Mouse (Mus musculus) neural tube, embryonic 12.5 days (tissue): ENCODE measurements around the gene Nucb1. TPM values are rescaled to one million over a fixed set of nuclear protein-coding genes. Genes with fewer than 3 reads are reported as not detected.
"Not testable (repeated sequence)": the region's sequence is repeated elsewhere in the genome, so short reads cannot be mapped to it uniquely, and the experiment has no call there.

Experiments
- ATAC-seq: fragments of 200-750 bp; cut with Nextera tagmentation; 2 replicates; pipeline ENCODE4 v1.8.0; 2017; ENCODE audit warnings: low read depth, mild to moderate bottlenecking, moderate TSS enrichment, moderate library complexity; ENCODE audit not compliant: low FRiP score
- H3K27ac ChIP-seq: fragments of 300-500 bp; sonication (generic); 2 replicates; pipeline ENCODE4 v1.5.1; 2016
- H3K27me3 ChIP-seq: fragments of 300-500 bp; sonication (generic); replicated peaks from 2 replicates; pipeline ENCODE4 v1.6.1; 2016; ENCODE audit warnings: mild to moderate bottlenecking
- H3K36me3 ChIP-seq: fragments of 300-500 bp; sonication (generic); 2 replicates; pipeline ENCODE4 v1.6.1; 2016; ENCODE audit warnings: mild to moderate bottlenecking
- H3K4me1 ChIP-seq: fragments of 300-500 bp; sonication (generic); 2 replicates; pipeline ENCODE4 v1.6.1; 2016
- H3K4me2 ChIP-seq: fragments of 300-500 bp; sonication (generic); replicated peaks from 2 replicates; pipeline ENCODE4 v1.6.1; 2016; ENCODE audit warnings: mild to moderate bottlenecking
- H3K4me3 ChIP-seq: fragments of 300-500 bp; sonication (generic); 2 replicates; pipeline ENCODE4 v1.5.1; 2016
- H3K9ac ChIP-seq: fragments of 300-500 bp; sonication (generic); 2 replicates; pipeline ENCODE4 v1.6.1; 2016; ENCODE audit warnings: mild to moderate bottlenecking
- H3K9me3 ChIP-seq: fragments of 300-500 bp; sonication (generic); 2 replicates; pipeline ENCODE4 v1.6.1; 2016; ENCODE audit warnings: mild to moderate bottlenecking
- WGBS: fragments of 180-500 bp; shearing (Covaris S2); methylation state at CpG from one replicate; pipeline ENCODE4 v1.1.7; 2016; 5-methylcytosine and 5-hydroxymethylcytosine counted together
- polyA plus RNA-seq: library from polyadenylated mRNA; unstranded; fragments of >200 nt; fragmentation: Nextera tagmentation; extraction: Ambion mirVana; gene quantifications from 2 replicates; pipeline ENCODE4 v1.2.1, GENCODE M21; 2016

Nucb1 gene
- polyA plus RNA-seq, 1 experiment from 2014 or later: 118 TPM

GRCm38 (mm10) chr7:45465112-45465511 is 45.1 kb downstream of the Nucb1 start:
- Histone ChIP-seq H3K27me3 (no peaks in the 10 kb centered on the region), H3K4me3 (0 out of 2 replicates have a peak overlapping the region, but pooled peaks have one; percentile 91), H3K36me3 (peaks cover 34% of the 10 kb centered on the region), H3K9me3 (no peaks in the 10 kb centered on the region), H3K4me2 (peak overlapping the region; percentile 77), H3K9ac (no peak overlapping the region), H3K27ac (no peak overlapping the region), H3K4me1 (peaks cover 34% of the 10 kb centered on the region)
- ATAC-seq: no peak
- WGBS: 96% methylated on average over 12 of the region's 12 CpGs

DNA sequence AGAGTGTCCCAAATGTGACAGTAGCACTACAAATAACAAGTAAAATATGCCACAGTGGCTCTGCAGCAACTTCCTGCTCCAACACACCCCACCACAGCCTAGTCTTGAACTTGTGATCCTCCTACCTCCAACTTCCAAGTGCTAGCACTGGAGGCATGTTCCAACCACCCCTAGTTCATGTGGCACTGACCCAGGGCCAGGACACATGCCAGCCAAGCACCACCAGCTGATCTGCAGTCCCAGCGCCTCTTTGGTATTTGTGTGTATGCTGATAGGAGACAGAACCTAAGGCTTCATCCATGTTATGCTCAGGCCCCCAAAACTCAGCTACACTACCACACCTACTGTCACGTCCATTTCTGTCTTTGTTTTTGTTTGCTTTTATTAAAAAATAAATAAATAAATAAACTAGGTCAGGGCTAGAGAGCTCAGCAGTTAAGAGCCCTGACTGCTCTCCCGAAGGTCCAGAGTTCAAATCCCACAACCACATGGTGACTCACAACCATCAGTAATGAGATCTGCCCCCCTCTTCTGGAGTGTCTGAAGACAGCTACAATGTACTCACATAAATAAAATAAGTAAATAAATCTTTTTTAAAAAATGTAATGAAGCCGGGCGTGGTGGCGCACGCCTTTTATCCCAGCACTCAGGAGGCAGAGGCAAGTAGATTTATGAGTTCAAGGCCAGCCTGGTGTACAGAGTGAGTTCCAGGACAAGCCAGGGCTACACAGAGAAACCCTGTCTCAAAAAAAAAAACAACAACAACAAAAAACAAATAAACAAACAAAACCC is 46.0 kb downstream of the Nucb1 start:
- H3K9ac ChIP-seq: no peak overlapping the region
- H3K4me3 ChIP-seq: no peak overlapping the region
- no peaks in the 10 kb centered on the region for H3K9me3 ChIP-seq
- no peak overlapping the region for H3K27ac ChIP-seq
- peaks cover 34% of the 10 kb centered on the region for H3K36me3 ChIP-seq
- H3K4me1 ChIP-seq: peaks cover 34% of the 10 kb centered on the region
- no peak for ATAC-seq
- no peaks in the 10 kb centered on the region for H3K27me3 ChIP-seq
- H3K4me2 ChIP-seq: no peak overlapping the region
- WGBS: 93% methylated on average over 7 of the region's 7 CpGs

- peaks cover 39% of the 10 kb centered on the region for H3K36me3 ChIP-seq
- ATAC-seq, H3K9ac ChIP-seq, H3K4me3 ChIP-seq, H3K27ac ChIP-seq, H3K27me3 ChIP-seq, H3K4me2 ChIP-seq, H3K9me3 ChIP-seq: not testable (repeated sequence)
- peaks cover 39% of the 10 kb centered on the region for H3K4me1 ChIP-seq
- 86% methylated on average over 4 of the region's 4 CpGs for WGBS
These were observed 47.3 kb downstream of the Nucb1 start for GRCm38 (mm10) chr7:45462868-45463267.

DNA sequence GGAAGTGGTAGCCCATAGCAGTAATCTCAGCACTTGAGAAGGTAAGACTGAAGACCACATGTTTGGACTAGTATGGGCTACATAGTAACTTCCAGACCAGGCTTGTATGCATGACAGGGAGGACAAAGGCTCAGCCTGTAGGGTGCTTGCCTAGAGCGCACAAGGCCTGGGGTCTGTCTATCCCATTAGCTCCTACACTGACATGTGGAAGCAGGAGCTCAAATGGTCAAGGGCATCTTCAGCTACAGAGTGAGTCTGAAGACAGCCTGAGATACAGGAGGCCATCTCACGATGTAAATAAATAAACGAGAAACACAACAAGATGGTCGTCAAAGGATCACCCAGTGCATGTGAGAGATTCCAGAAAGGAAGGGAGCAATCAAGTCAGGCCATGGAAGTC is 47.9 kb downstream of the Nucb1 start:
- Histone ChIP-seq H3K4me1 (peaks cover 44% of the 10 kb centered on the region), H3K27ac (no peak overlapping the region), H3K9ac (no peak overlapping the region), H3K4me2 (no peak overlapping the region), H3K9me3 (no peaks in the 10 kb centered on the region), H3K27me3 (no peaks in the 10 kb centered on the region), H3K4me3 (no peak overlapping the region), H3K36me3 (peaks cover 44% of the 10 kb centered on the region)
- whole genome bisulfite sequencing: 90% methylated on average over 4 of the region's 4 CpGs
- ATAC-seq: no peak

GRCm38 (mm10) chr7:45461781-45462180 is 48.4 kb downstream of the Nucb1 start:
- 78% methylated on average over 4 of the region's 4 CpGs for WGBS
- H3K27ac ChIP-seq: no peak overlapping the region
- H3K36me3 ChIP-seq: peaks cover 49% of the 10 kb centered on the region
- H3K4me3 ChIP-seq: no peak overlapping the region
- no peak overlapping the region for H3K9ac ChIP-seq
- no peak overlapping the region for H3K4me2 ChIP-seq
- no peak for ATAC-seq
- H3K4me1 ChIP-seq: peaks cover 46% of the 10 kb centered on the region
- no peaks in the 10 kb centered on the region for H3K27me3 ChIP-seq
- no peaks in the 10 kb centered on the region for H3K9me3 ChIP-seq

GRCm38 (mm10) chr7:45461326-45461725 is 48.9 kb downstream of the Nucb1 start:
- no peak overlapping the region for H3K4me3 ChIP-seq
- peak overlapping the region; percentile 59 for H3K4me2 ChIP-seq
- peak overlapping the region; percentile 58; the same call in 1 of the 2 replicates for H3K27ac ChIP-seq
- no peak for ATAC-seq
- H3K9me3 ChIP-seq: no peaks in the 10 kb centered on the region
- WGBS: 40% methylated on average over 4 of the region's 5 CpGs
- peaks cover 47% of the 10 kb centered on the region for H3K4me1 ChIP-seq
- peaks cover 49% of the 10 kb centered on the region for H3K36me3 ChIP-seq
- no peaks in the 10 kb centered on the region for H3K27me3 ChIP-seq
- no peak overlapping the region for H3K9ac ChIP-seq

DNA sequence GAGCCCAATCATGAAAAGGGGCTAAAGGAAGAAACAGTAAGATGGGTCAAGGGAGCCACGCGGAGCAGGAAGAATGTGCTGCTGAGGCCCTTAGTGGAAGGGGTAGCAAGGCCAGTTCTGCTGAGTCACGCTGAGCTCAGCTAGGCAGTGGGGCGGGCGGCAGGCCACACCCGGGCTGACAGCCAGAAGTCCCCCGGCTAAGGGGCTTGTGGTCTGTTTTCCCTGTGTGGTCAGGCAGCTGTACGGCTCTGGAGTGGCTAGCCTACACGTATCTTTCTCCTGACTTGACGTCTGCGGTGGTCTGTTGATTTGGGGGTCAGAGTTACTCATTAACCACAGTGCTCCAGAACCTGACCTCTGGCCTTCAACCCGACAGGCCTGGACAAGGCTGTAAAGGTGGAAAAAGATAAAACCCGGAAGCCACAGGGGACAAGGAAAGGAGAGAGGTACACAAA is 49.3 kb downstream of the Nucb1 start:
- H3K27me3 ChIP-seq: no peaks in the 10 kb centered on the region
- ATAC-seq: no peak
- H3K27ac ChIP-seq: peak overlapping the region; percentile 58
- H3K4me3 ChIP-seq: no peak overlapping the region
- H3K4me1 ChIP-seq: peaks cover 43% of the 10 kb centered on the region
- 32% methylated on average over 13 of the region's 13 CpGs for WGBS
- H3K9ac ChIP-seq: peak overlapping the region; percentile 26; the same call in 1 of the 2 replicates
- H3K9me3 ChIP-seq: no peaks in the 10 kb centered on the region
- H3K4me2 ChIP-seq: peak overlapping the region; percentile 59
- H3K36me3 ChIP-seq: peaks cover 49% of the 10 kb centered on the region

DNA sequence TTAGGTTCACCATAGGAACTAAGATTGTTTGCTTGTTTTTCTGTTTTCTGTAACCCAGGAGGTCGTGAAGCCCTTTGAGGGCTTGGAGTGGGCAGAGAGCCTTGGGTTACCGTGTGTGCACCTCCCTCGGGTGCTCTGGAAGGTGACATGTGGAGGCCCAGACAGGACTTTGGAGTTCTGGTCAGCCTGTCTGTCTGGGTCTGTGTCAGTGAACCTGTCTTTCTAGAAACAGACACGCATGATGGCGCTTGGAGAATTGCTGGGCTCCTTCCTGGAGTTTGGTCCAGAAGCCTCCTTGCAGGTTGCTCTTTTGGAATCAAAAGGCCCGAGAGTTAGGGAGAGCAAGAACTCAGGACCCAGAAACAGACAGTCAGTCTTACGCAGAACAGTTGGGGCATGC is 49.8 kb downstream of the Nucb1 start:
- H3K4me3 ChIP-seq: peak overlapping the region; percentile 72; the same call in 1 of the 2 replicates
- H3K36me3 ChIP-seq: peaks cover 48% of the 10 kb centered on the region
- H3K4me2 ChIP-seq: peak overlapping the region; percentile 59
- H3K4me1 ChIP-seq: peaks cover 38% of the 10 kb centered on the region
- H3K27ac ChIP-seq: peak overlapping the region; percentile 58; the same call in 1 of the 2 replicates
- 82% methylated on average over 7 of the region's 7 CpGs for WGBS
- no peaks in the 10 kb centered on the region for H3K27me3 ChIP-seq
- 0 out of 2 replicates have a peak overlapping the region, but pooled peaks have one; percentile 26 for H3K9ac ChIP-seq
- no peaks in the 10 kb centered on the region for H3K9me3 ChIP-seq
- peak; percentile 7; the same call in 1 of the 2 replicates for ATAC-seq

- under 1% methylated on average over 37 of the region's 37 CpGs for WGBS
- Histone ChIP-seq H3K4me3 (peak within 1 kb of the TSS; percentile 72), H3K36me3 (peaks cover 48% of the 10 kb centered on the region), H3K9ac (peak within 1 kb of the TSS; percentile 83), H3K27ac (peak within 1 kb of the TSS; percentile 81), H3K4me2 (peak within 1 kb of the TSS; percentile 75), H3K4me1 (peaks cover 35% of the 10 kb centered on the region)
- peak; percentile 96 for ATAC-seq
- H3K27me3 ChIP-seq, H3K9me3 ChIP-seq: not testable (repeated sequence)
These were observed 50.6 kb downstream of the Nucb1 start, which contains the start of gene Ftl1 for GRCm38 (mm10) chr7:45459564-45460140. TSS of gene Ftl1 (minus strand) at chr7:45459884.

GRCm38 (mm10) chr7:45458748-45459563 is 51.2 kb downstream of the Nucb1 start:
- ATAC-seq: peak; percentile 82

GRCm38 (mm10) chr7:45457204-45458060 is 52.8 kb downstream of the Nucb1 start:
- H3K36me3 ChIP-seq: peaks cover 43% of the 10 kb centered on the region
- H3K27ac ChIP-seq: no peak overlapping the region
- peaks cover 34% of the 10 kb centered on the region for H3K4me1 ChIP-seq
- ATAC-seq: no peak
- H3K4me3 ChIP-seq: peak overlapping the region; percentile 72
- peak overlapping the region; percentile 83; the same call in 1 of the 2 replicates for H3K9ac ChIP-seq
- no peaks in the 10 kb centered on the region for H3K27me3 ChIP-seq
- WGBS: 74% methylated on average over 10 of the region's 10 CpGs
- peak overlapping the region; percentile 75 for H3K4me2 ChIP-seq
- no peaks in the 10 kb centered on the region for H3K9me3 ChIP-seq

More at GRCm38 (mm10) chr7:45458748-45459563, 51.2 kb downstream of the Nucb1 start:
- Histone ChIP-seq H3K4me3 (peak overlapping the region; percentile 72), H3K4me2 (peak overlapping the region; percentile 75), H3K36me3 (peaks cover 49% of the 10 kb centered on the region), H3K9ac (peak overlapping the region; percentile 83), H3K9me3 (no peaks in the 10 kb centered on the region), H3K27ac (peak overlapping the region; percentile 81), H3K27me3 (no peaks in the 10 kb centered on the region), H3K4me1 (peaks cover 35% of the 10 kb centered on the region)
- under 1% methylated on average over 43 of the region's 43 CpGs for WGBS
